Mouse (Mus musculus): ENCODE results near the gene Olfr1261.

Gene Olfr1261

DNA sequence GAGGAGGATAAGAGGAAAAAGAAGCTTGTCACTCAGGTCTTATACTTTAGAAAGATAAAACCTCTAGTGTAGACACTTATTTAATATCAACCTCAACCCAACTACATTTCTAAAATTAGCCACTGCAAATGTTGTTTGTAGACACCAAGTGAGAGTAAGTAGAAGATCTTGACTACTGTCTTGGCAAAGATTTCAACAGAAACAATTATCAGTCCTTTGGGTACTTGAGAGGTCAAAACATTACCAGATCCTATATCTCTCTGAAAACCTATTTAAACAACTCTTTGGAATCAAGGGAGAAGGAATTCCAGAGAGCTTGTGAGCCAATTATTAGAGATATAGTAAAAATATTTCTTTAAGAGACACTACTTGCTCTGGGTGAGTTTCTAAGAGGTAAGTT lies at the start of gene Olfr1261:
Gene Olfr1261 (plus strand): TSS at position 301 of the 400 bp plus-strand sequence.
- DNase-seq (ENCODE audit: low read depth, low spot score): no peak
- Histone ChIP-seq H3K36me3 (ENCODE audit: control insufficient read depth, insufficient read depth, low read length, poor library complexity, severe bottlenecking) (no peaks in the 10 kb centered on the region), H3K27me3 (ENCODE audit: control insufficient read depth, insufficient read depth, low read length, poor library complexity, severe bottlenecking) (no peaks in the 10 kb centered on the region)

DNA sequence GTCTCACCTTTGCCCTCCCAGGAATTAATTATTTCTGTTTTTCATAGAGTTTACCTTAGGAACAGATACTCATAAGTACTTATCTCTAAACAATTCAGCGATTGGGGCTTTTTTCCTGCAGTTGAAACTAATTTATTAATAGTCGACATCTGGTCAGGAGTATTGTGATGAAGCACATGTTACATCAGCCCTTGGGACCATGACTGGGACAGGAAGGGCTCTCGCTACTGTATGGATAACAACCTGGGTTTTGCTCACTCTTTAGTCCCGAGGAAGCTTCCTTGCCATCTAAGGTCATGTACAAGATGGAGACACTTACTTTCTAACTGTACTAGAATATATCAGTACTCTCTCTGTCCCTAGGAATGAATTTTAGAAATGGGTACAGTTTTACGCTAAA lies 42.5 kb upstream of the Olfr1261 start, which contains the start of gene Olfr1259:
Gene Olfr1259 (minus strand): TSS at position 101 of the 400 bp plus-strand sequence.
- H3K36me3 ChIP-seq (ENCODE audit: control insufficient read depth, insufficient read depth, low read length, poor library complexity, severe bottlenecking): no peaks in the 10 kb centered on the region
- no peaks in the 10 kb centered on the region for H3K27me3 ChIP-seq (ENCODE audit: control insufficient read depth, insufficient read depth, low read length, poor library complexity, severe bottlenecking)
- DNase-seq (ENCODE audit: low read depth, low spot score): no peak

DNA sequence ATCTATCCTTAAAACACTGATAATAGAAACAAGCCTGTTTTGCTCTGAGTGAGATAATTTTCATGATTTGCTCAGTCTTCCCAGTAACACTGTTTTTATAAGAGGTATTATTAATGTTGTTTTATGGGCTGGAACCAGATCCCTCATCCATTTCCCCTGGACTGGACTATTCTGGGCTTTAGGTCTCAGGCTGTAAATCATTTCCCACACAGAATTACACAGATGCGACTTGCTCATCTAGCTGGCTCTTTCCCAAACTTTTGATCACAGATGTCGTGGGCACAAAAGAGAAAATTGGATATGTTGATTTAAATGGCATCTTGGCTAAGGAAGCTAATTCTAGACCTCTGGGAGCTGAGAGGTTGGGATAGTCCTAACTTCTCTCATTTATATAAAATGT lies 16.8 kb upstream of the Olfr1261 start, which contains the start of gene Olfr1260:
Gene Olfr1260 (plus strand): TSS at position 157 of the 400 bp plus-strand sequence.
- DNase-seq (ENCODE audit: low read depth, low spot score): no peak
- Histone ChIP-seq H3K36me3 (ENCODE audit: control insufficient read depth, insufficient read depth, low read length, poor library complexity, severe bottlenecking) (no peaks in the 10 kb centered on the region), H3K27me3 (ENCODE audit: control insufficient read depth, insufficient read depth, low read length, poor library complexity, severe bottlenecking) (no peaks in the 10 kb centered on the region)

DNA sequence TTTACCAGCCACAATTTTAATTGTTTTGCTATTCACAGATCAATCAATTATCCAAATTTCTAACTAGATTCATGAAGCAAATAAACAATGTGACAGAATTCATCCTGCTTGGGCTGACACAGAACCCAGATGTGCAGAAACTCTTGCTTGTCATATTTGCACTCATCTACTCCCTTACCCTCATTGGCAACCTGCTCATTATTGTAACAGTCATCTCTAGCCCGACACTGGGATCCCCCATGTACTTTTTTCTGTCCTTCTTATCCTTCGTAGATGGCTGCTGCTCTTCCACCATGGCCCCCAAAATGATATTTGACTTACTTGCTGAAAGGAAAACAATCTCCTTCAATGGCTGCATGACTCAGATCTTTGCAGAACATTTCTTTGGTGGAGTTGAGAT lies 13.3 kb upstream of the Olfr1261 start:
- no peaks in the 10 kb centered on the region for H3K36me3 ChIP-seq (ENCODE audit: control insufficient read depth, insufficient read depth, low read length, poor library complexity, severe bottlenecking)
- H3K27me3 ChIP-seq (ENCODE audit: control insufficient read depth, insufficient read depth, low read length, poor library complexity, severe bottlenecking): no peaks in the 10 kb centered on the region
- no peak for DNase-seq (ENCODE audit: low read depth, low spot score)

DNA sequence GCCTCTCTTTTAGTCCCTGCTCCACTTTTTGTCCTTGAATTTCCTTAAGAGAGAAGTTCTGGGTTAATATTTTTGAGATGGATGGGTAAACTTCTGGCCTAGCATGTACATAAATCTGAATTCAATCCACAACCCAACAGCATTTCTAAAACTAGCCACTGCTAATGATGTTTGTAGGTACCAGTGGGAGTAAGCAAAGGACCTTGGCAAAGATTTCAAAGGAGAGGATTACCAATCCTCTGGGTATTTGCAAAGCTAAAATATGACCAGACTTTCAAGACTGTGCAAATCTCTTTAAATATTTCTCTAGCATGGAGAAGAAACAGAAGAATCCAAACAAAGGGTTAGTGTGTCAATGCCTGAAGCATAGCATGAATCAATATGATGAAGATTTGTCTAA lies 8.8 kb downstream of the Olfr1261 start, which contains the start of gene Olfr1262:
Gene Olfr1262 (plus strand): TSS at position 301 of the 400 bp plus-strand sequence.
- Histone ChIP-seq H3K36me3 (ENCODE audit: control insufficient read depth, insufficient read depth, low read length, poor library complexity, severe bottlenecking) (no peaks in the 10 kb centered on the region), H3K27me3 (ENCODE audit: control insufficient read depth, insufficient read depth, low read length, poor library complexity, severe bottlenecking) (no peaks in the 10 kb centered on the region)
- DNase-seq (ENCODE audit: low read depth, low spot score): no peak

DNA sequence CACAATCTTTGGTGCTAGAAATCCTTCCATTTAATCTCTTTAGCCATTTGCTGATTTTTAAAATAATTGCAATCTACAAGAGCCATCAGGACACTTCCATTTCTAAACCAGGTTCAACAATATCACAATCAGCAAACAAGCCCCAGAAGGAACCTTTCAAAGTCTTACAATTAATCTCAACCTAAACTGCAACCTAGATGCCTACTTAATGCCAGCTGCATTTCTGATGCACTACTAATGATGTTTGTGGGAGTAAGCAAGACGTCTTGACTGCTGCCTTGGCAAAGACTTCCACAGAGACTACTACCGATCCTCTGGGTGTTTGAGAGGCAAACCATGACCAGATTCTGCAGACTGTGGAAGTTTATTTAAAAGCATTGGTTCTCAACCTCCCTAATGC lies 20.8 kb downstream of the Olfr1261 start, which contains the start of gene Olfr1263:
Gene Olfr1263 (plus strand): TSS at position 301 of the 400 bp plus-strand sequence.
- no peaks in the 10 kb centered on the region for H3K36me3 ChIP-seq (ENCODE audit: control insufficient read depth, insufficient read depth, low read length, poor library complexity, severe bottlenecking)
- DNase-seq (ENCODE audit: low read depth, low spot score): no peak
- H3K27me3 ChIP-seq (ENCODE audit: control insufficient read depth, insufficient read depth, low read length, poor library complexity, severe bottlenecking): no peaks in the 10 kb centered on the region

DNA sequence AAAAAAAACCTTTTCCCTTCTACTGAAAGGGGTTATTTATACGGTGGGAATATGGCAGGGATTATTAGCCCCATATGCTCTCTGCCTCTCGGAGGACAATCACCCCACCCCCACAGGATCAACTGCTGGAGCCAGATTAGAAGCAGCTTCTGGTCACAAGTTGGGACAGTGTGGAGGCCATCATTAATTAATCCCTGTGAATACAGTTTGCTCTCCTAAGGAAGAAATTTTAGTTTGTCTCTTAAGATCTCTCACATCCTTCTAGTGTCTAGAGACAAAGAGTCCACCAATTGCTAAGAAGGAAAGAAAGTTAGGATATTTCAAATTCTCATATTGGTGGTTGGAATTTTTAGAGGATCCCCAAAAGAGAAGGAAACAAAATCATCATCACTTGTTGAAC lies 34.5 kb downstream of the Olfr1261 start, which contains the start of gene Olfr1264:
Gene Olfr1264 (minus strand): TSS at position 101 of the 400 bp plus-strand sequence.
- Histone ChIP-seq H3K27me3 (ENCODE audit: control insufficient read depth, insufficient read depth, low read length, poor library complexity, severe bottlenecking) (no peaks in the 10 kb centered on the region), H3K36me3 (ENCODE audit: control insufficient read depth, insufficient read depth, low read length, poor library complexity, severe bottlenecking) (no peaks in the 10 kb centered on the region)
- DNase-seq (ENCODE audit: low read depth, low spot score): no peak

DNA sequence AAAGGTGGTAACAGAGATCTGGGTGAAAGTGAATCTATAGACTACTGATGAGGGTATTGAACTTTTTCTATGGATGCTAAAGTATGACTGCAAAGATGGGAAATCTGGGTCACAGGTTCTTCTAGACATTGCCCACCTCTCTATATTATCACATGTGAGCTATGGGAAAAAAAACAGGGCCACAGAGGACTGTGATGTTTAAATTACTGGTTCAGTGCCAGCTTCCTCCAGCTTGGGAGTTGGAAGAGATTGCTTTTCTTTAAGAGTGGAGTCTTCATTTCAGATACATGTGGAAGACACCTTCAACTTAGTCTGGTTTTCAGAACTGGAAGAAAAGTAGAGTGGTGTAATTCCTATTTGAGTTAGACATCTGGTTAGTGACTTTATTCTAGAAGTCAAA lies 44.0 kb downstream of the Olfr1261 start, which contains the start of gene Olfr1265:
Gene Olfr1265 (plus strand): TSS at position 301 of the 400 bp plus-strand sequence.
- H3K36me3 ChIP-seq (ENCODE audit: control insufficient read depth, insufficient read depth, low read length, poor library complexity, severe bottlenecking): no peaks in the 10 kb centered on the region
- no peak for DNase-seq (ENCODE audit: low read depth, low spot score)
- no peaks in the 10 kb centered on the region for H3K27me3 ChIP-seq (ENCODE audit: control insufficient read depth, insufficient read depth, low read length, poor library complexity, severe bottlenecking)

Data from splenic B cell, adult 2 months (primary cell).